Mouse (Mus musculus): Measurements from ENCODE around the gene Chst14.

Gene Chst14

DNA sequence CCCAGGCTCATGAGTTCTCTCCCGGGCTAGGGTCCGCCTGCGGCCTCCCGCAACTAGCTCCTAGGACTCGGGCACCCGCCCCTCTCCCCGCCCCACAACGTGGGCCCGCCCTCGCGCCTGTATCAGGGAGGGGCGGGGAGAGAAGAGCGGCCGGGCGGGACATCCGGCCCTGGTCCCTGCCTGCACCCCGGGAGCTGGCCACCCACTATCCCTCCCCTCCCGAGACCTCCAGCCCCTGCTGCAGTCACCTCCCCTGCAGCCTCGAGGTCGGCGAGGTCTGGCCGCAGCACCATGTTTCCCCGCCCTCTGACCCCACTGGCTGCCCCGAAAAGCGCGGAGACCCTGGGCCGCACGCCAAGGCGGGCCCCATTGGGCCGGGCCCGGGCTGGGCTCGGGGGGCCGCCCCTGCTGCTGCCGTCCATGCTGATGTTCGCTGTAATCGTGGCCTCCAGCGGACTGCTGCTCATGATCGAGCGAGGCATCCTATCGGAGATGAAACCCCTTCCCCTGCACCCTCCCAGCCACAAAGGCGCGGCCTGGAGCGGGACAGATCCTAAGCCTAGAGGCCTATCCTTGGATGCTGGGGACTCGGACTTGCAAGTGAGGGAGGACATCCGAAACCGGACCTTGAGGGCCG lies at the start of gene Chst14:
Gene Chst14 (plus strand): TSS at position 136 of the 637 bp plus-strand sequence.
- peak; percentile 34 to 59 for DNase-seq (ENCODE audit: low spot score in 2 of 2)

DNA sequence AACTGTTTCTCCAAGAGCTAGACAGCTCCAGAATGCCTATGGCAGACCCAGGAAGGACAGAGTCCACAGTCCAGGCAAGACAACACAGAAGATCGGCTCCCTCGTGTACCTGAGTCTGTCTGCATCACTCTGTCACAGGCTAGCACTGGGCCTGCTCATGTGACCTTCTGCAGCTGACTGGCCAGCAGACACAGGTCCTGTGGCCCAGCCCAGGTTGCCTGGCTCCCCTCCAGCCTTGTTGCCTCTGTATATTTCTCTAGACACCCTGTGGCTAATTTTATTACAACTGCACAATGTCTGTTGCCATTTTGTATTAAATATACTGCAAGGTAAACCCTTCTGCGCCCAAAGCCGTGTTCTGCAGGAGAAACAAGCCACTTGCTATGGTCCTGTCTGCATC lies 45.3 kb upstream of the Chst14 start:
- DNase-seq (ENCODE audit: low spot score in 2 of 2): no peak

DNA sequence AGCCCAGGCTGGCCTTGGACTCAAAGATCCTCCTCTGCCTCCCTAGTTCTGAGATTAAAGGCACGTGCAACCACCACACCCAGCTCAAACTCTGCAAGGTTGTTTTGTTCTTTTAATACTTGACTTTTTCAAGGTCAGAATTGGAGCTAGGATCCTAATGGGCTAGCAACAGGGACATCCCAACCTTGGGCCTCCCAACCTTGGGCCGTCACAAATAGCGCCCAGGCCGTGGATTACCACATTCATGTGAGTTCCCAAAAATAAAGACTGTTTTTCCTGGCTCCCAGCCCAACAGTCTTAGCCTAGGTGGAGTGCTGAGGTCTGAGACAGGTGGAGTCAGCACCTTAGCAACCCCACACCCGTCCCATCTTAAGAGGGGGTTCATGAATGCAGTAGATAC lies 44.3 kb upstream of the Chst14 start:
- no peak for DNase-seq (ENCODE audit: low spot score in 2 of 2)

DNA sequence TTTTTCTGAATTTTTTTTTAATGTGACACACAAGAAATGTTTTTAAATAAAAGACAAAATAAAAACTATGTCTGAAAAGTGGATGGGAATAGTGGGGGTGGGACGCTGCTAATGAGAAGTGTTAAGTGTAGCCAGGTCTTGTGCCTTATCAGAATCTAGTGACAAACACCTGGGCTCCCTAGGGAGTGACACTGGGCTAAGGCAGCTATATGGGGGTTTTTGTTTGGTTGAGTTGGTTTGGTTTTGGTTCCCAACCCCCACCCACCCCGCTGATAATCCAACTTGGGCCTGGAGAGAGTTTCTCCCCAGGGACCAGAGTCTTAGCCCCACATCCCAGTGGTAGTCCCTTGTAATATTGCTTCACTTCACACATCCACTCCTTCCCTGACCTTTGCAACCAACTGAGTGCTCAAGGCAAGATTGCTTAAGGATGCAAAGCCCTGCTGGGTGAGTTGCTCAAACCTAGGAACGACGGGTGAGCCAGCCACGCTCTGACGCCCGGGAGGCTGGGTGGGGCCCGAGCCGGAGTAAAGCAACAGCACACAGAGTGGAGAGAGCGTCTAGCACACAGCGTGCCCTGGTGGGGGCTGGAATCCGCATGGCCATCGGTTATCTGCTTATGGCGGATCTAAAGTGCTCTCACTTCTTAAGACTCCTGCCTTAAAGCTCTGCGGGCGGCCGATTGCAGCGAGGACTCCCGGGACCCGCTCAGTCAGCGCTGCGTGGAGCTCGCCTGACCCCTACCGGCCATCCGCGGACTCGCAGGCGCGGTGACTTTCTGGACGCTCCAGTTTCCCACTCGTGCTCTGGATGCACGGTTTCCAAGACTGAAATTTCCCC lies 43.2 kb upstream of the Chst14 start:
- peak; percentile 62 to 87 for DNase-seq (ENCODE audit: low spot score in 2 of 2)

DNA sequence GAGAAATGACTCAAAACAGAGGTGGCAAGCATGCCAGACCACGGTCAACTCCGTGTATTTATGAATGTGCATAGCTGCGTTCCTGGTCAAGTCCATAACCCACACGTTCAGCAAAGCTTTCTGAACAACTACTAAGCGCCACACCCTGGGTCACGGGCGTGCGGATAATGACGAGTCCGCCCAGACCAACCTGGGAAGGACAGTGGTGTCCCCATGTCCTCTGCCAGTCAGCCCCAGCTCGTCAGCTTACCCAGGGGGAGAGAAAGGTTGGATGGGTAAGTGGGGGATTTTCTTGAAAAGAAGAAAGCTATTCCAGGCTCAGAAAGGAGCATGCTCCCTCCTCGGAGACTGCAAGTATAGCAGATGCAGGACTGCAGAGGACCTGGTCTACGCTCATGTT lies 38.9 kb upstream of the Chst14 start:
- DNase-seq (ENCODE audit: low spot score in 2 of 2): no peak

DNA sequence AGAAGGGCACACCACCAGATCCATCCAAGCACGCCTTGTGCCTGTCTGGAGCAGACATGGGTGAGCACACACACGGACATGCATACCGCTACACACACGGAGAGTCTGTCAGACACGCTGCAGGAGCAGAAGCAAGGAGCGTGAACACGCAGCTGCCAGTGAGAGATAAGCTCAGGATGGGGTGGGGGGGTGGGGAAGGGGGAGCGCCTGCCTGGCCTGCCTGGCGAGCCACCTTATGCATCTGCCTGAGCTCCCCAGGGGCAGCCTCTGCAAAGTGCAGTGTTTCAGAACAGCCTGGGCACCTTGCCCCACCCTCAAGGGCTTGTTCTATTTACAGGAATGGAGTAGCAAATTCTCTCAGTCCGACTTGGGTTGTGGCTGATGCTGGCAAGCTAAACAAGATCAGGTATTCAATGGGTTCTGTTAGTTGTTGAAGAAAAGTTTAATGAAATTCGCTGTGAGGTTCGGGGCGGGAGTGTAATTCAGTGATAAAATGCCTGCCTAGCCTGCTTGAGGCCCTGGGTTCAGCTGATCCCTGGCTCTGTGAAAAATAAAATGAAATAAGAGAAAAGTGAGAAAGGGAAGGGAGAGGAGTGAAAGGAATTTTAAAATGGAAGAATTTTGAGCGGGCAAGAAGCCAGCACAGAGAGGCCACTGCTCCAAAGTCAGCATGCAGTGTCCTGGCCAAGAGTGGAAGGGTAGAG lies 38.3 kb upstream of the Chst14 start:
- no peak for DNase-seq (ENCODE audit: low spot score in 2 of 2)

DNA sequence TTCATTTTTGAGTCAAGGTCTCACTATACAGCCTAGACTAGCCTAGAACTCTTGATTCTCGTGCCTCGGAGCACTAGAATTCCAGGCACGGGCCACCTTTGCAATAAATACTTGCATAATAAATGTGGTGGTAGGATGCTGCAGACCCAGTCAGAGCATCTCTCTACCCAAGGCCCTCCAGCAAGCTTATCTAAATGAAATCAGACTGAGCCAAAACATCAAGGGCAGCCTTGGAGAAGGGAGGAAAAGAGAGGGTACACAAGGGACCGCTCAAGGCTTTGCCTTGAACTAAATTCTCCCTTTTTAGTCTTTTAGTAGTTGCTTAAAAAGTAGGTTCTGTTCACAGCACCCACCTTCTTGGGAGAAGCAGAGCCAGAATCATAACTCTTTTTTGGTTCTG lies 35.1 kb upstream of the Chst14 start:
- DNase-seq (ENCODE audit: low spot score in 2 of 2): no peak

DNA sequence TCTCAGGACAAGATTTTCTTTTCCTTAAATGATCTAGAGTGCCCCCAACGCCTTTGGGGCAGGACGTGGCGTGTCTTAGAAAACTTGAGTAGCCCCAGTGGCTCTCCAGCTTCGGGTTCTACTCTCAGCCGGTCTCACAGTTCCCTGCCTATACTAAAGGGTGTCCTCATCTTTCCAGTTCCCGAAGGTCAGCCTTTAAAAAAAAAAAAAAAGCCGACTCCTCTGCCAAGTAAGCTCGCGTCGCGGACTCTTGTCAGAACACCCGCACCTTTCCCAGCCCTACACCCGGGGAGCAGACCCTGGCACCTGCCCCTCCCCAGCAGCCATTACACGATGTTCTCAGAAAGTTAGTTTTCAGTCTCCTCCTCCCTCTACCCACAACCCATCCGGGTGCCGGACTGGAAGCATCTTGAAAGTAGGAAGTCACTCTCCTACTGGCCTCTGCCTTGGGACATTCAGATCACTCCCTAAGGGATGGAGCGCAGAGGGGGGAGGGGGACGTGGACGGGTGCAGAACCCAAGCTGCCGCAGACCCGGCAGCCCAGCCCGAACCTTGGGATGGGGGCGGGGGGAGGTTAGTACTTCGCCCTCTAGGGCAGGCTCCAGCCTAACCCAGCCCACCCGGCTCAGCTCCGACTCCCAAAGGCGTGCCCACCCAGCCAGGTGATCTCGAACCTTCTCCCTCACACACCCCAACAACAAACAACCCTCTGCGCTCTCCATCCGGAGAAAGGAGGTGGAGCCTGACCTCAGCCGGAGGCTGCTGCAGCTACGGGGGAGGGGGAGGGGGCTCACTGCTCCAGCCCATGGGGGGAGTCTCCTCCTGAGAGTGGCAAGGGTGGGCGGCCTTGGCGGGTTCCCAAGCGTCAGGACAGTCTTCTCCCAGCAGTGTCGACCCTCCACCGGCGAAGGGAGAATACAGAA lies 30.0 kb upstream of the Chst14 start:
- peak; percentile 54 to 62 for DNase-seq (ENCODE audit: low spot score in 2 of 2)

DNA sequence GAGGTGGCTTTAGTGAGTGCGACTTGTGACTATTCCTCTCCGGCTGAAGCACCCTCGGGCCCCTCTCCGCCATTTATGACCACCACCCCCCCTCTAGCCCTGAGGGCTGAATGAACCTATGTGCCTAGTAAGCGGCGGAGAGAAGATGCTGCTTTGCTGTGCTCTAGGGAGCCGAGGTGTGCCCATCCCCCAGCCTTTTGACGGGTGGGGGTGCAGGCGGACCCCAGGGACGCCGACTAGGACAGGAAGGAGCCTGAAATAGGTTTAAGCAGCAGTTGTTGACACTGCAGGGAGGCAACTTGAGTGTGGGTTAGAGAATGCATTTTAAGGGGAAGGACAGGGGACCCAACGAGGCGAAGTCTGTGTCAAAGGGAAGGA lies 29.4 kb upstream of the Chst14 start:
- DNase-seq (ENCODE audit: low spot score in 2 of 2): no peak

DNA sequence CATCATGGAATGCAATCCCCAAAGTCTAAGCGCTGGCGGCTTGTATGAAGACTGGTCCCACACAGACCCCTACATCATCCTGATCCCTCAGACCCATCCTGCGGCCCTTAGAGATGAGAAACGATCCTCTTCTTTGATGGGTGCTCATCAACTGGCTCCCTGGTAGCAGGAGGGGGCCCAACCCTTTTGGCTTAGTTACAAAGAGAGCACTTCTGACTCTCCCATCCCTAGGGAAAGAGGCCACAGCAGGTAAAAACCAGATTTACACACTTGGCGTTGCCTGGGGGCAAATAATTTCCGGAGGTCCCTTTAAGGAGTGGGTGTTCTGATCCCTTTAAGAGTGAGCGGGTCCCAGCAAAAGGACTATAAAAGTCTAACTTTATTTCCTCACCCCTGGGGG lies 28.9 kb upstream of the Chst14 start:
- DNase-seq (ENCODE audit: low spot score in 2 of 2): no peak

DNA sequence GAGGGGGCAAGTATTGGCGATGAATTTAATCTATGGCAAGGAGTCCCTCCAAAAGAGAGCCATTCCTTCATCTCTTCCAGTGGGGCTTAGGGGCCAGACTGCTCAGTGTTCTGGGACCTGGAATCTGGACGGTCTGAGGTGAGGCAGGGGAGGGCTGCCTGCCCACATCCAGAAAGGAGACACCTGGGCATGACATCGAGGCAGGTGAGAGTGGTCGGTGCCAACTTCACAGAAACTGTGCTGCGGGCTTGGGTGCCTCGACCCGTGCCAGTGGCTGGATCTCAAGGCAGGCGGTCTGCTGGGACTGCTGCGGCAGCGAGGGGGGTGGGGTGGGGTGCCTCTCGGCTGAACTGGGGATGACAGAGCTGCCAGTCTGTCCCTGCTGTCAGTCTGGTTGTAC lies 28.5 kb upstream of the Chst14 start:
- DNase-seq (ENCODE audit: low spot score in 2 of 2): no peak

DNA sequence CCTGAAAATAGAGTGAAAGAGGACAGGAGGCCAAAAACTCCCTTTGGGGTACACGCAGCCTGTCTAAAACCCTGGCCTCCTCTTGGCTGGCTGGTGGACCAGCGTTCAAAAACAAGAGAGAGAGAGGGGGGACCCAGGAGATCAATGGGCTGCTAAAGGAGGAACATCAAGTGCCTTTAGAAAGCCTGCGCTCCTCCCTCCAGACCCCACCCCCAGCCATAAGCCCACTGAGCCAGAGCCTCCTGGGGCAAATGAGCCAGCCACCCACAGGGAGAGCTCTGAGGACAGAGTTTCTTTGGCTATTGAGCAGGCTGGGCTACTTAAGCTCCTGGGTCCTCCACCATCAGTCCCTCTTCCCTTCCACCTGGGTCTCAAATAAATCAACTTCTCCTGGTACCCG lies 27.5 kb upstream of the Chst14 start:
- DNase-seq (ENCODE audit: low spot score in 2 of 2): no peak

DNA sequence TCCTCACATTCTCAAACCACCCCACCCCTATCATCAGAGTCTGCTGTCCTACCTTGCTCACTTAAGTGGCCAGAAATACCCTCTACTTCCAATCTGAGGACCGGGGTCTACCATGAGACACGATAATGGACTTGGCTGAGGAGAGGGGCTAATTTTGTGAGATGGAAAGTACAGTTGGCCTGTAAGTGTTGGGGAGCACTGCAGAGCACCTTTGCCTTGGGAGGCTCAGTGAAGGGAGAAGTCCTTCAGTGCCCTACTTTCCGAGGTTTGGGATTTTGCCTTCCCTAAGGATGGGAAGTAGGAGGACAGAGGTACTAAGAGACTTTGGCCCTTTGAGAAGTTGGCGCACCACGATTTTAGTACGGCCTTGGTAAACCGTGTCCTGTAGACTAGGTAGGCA lies 27.0 kb upstream of the Chst14 start:
- no peak for DNase-seq (ENCODE audit: low spot score in 2 of 2)

DNA sequence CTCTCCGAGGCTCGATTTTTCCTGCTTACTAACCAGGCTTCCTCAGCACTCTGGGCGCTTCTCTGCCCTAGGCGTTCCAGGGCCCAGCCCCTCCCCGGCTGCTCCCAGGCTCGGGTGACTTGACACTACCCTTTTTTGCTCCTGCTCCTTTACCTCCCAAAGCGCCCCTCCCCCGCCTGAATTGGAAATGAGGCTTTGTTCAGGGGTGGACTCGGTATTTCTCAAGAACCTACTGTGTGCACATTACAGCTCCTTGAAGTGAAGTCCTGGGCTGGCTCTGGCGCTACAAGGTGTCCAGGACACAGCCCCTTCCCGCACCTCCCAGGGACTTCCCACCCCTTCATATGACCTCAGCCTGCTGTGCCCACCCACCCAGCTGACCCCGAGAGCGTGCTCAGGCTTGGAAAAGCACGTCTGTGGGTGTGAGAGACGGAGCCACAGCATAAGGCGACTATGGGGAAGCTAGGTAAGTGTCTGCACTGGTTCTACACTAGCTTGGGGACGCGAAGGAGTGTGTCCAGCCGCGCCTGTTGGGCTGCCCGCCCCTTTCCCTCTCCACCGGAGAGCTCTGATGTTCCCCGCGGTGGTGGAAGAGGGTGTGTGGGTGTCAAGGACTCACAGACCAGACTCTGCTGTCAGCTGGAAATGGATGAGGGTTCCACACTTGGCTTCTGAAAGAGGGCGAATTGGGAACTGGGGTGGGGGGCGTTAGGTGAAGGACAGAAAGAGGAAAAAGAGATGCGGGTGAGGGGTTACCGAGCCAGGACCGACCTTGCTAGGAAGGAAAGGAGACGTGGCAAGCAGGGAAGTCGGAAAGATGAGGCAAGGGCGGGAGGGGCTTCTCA lies 26.1 kb upstream of the Chst14 start, which contains the start of gene Bahd1:
Gene Bahd1 (plus strand): TSS at position 397 of the 845 bp plus-strand sequence.
- DNase-seq (ENCODE audit: low spot score in 2 of 2): peak in 1 of 2 experiments; percentile 11

DNA sequence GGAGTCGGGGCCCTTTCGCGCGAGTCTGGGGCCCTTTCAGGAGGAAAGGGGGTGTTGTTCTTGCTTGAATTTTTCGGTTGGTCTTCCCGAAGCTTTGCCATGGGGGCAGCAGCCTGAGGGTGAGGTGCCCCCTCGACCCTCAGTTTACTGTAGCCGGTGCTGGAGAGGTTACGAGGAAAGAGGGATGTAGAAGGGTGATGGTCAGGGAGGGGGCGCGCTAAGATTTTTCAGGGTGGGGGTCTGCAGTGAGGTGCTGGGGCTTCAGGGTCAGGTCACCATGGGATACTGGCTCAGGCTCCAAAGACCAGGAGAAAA lies 25.5 kb upstream of the Chst14 start:
- DNase-seq (ENCODE audit: low spot score in 2 of 2): no peak

DNA sequence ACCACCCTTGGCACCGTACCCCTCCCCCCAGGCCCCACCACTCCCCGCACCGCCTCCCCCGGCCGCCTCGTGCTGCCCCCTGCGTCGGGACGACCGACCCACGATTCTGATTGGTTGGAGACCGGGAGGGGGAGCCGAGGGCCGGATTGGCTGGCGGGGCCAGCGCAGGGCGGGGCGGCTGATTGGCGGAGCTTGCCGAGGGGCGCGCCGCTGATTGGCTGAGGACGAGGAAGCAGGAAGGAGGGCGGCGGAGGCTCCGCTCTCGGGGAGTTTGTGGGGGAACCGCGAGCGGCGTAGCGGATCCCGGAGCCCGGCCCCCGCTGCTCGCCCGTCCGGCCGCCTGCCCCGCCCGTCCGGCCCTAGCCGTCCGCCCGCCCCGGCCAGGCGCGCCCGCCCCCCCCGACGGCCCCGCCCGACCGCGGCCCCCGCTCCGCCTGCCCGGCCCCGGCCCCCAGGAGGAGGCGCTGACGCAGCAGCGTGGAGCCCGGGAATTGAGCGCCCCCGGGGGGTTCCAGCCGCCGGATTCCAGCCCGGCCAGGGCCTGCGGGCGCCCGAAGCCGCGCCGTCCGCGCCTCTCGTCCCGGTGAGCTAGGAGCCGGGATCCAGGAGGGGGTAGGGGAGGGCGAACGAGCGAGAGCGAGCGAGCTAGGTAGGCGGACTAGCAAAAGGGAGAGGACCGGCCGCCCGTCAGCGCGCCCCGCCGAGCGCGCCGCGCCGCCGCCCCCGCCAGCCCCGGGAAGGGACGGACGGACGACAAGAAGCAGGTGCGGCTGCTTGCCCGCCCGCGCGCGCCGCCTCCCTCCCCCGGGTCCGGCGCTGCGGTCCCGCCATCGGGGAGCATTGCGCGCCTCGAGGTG lies 24.9 kb upstream of the Chst14 start:
- peak; percentile 97 for DNase-seq (ENCODE audit: low spot score in 2 of 2)

DNA sequence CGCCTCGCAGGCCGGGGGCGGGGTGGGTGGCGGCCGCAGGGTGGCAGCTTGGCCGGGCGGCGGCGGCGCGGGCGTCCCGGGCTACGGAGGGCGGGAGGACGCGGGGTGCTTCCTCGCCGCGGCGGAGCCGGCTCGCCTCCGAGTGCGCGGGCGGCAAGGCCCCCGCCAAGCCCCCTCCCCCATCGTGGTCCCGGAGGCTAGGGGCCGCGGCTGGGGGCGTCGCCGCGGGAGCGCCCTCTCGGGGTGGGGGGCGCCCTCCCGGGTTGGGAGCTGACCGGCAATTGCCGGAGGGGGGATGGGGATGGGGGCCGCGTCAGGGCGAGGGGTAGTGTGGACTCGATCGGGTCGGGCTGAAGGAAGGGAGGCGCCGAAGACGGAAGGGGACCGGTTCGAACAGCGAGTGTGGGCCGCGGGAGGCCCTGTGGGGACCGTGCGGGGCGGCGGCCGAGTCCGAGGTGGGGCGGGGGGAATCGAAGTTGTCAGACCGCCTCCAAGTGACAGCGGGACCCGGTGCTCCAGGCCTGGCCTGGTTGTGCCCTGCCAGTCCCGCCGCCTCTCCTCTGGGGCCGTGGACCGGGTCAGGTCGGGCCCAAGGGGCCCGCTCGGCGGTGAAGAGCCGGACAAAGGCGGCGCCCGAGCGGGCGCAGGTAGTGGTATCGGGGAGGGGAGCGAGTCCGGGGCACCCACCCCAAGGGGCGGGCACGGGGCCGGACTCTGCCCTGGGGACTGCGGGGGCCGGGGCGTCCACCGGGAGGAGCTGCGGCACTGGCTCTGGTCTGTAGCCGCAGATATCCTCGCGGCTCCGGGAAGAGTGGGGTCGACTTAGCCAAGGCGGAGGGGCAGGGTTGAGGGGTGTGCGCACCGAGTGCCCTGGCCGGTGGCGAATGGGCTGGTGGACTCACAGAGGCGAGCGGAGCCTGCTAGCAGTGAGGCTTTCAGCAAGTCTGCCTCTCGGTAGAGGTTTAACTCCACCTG lies 24.0 kb upstream of the Chst14 start:
- peak; percentile 22 to 34 for DNase-seq (ENCODE audit: low spot score in 2 of 2)

DNA sequence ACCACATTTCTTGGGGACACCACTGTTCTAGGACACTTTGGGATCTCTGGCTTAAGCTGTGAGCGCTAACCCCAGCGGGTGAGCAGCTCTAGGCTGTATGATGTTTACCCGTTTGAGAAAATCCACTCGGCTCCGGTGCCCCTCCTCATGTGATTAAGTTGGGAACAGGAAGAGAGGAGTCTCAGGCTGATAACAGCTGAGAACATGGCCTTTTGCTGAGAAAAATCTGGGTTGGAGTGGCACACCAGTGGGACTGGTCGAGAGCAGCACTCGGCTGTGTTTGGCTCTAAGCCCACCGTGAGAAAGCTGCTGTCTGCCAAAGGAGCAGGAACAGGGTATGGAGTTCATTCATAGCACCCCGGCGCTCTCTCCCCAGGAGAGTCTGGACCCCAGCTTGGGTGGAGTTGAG lies 23.0 kb upstream of the Chst14 start:
- no peak for DNase-seq (ENCODE audit: low spot score in 2 of 2)

All from thymus, postnatal 10 days (tissue).